Mouse (Mus musculus) adipose tissue, adult 10 weeks (tissue): ENCODE results near the gene Hyal1. TPM values are rescaled to one million over a fixed set of nuclear protein-coding genes. Genes with fewer than 3 reads are reported as not detected.

Experiments
- polyA plus RNA-seq: library from polyadenylated mRNA; stranded (reverse); fragments of 350-450 nt; fragmentation: Illumina TruSeq; extraction: RNeasy Lipid Tissue Mini Kit (QIAGEN cat#74804); gene quantifications from one replicate; pipeline ENCODE4 v1.2.3, GENCODE M21; 2014; ENCODE audit warnings: low read depth, low replicate concordance

The Hyal1 gene
- polyA plus RNA-seq = 26.2 TPM

DNA sequence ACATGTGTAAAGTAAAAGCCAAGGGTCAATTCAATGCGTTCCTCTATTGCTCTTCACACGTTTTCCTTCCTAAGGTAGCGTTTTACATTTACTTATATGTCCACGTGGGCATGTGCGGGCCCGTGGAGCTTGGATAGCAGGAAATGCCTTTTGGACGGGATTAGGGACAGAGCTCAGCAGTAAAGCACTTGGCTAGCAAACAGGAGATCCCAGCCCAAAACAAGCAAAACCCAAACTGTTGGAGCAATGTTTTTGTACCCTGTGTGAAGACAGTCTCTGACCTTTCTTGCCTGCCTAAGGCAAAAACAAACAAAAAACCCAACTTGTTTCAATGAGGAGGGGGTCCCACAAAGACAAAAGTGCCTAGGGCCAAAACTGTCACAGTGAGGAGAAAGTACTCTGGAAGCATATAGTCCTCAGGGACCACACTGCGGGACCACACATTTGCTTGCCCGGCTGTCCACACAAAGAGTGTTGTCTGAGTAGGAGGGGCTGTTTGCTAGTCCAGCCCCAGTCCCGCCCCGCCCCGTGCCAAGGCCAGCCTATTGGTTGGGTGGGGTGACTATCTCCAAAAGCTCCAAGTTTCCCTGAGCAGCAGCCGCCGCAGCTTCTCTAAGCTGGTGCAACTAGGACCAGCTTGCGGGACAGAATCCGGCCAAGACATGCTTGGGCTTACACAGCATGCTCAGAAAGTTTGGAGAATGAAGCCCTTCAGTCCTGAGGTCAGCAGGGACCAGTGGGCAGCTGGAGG lies at the start of gene Hyal1:
Gene Hyal1, plus strand, starts transcription at position 571 of the 751 bp plus-strand sequence.

DNA sequence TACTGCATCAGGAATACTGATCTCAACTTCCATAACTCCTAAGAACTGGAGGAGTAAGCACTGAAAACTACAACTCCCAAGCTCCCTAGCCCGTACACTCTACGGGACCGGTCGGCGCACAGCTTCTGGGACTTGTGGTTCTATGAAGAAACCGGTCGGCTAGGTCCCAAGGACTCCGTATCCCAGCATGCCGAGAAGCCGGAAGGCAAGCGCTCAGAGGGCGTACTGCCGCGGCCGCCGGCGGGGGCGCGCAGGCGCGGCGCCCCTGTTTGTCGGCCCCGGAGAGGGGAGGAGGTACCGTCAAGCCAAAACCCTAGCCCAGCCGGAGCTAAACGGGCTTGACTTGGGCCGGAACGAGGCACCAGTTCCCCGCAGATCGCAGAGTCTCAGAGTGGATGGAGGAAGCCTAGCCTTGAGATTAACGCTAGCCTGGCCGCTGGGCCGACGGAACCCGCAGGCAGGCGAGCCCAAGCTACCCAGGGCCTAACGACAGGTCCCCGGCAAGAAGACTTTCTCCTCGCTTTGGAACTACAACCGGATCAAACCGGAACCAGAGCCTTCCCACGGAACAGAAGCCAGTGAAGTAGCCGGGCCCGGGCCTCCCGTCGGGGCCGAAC lies 42.8 kb upstream of the Hyal1 start, which contains the start of gene Tmem115:
Gene Tmem115, plus strand, starts transcription at position 155 of the 617 bp plus-strand sequence.

DNA sequence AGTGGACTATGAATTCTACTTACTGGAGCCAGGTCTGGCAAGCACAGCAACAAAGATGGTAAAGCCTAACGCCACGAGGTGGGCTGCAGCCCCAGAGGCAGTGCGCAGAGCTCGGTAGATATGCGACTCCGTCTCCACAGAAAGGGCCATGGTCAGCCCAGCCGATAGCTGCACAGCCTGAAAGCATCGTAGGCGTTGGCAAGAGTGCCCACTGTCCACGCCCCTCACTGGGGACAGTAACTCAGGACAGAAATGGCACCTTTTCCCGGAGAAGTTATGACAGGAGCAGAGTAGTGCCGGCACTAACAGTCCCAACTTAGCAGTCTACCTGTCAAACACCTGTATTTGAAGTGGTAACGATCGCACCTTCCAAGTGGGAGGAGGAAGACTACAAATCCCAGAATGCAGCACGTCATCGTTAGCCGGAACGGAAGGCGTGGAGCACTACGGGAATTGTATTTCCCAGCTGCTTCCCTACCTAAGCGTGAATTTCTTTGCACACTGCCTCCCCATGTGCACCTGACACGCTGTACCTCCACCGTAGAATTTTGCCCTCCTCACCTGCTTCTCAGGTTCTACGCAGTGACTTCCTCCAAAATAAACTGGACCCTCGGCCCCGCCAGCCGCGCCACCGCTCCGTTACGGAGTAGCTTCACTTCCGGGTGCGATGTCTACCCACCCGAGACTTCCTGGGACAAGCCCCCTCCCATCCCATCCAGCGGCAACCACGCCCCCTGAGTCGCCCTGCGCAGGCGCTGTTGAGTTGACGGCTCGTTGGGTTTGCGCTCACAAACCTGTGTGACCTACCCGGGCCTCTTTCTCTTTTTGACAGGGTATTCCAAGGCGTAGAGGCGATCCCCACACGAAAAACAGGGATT lies 35.0 kb upstream of the Hyal1 start, which contains the start of the genes Cyb561d2 and Nprl2:
Gene Cyb561d2, minus strand, starts transcription at position 720 of the 878 bp plus-strand sequence.
Gene Nprl2, plus strand, starts transcription at position 753 of the 878 bp plus-strand sequence.

DNA sequence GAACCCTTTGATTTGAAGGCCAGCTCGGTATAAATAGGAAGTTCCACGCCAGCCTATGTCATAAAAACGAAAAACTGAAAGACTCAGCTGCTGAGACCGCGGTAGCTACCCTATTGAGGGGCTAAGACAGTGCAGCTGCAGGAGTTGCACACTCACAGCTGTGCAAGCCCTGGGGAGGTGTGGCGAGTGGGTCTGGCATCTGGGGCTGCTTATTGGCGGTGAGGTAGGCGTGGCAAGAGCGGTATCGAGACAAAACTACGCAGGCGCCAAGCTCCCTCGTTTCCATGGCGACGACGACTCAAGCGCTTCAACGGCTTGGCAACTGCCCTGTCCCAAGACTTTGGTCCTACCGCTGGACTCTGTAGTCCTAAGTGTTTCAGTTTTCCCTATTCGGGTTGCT lies 29.7 kb upstream of the Hyal1 start, which contains the start of gene Zmynd10:
Gene Zmynd10, plus strand, starts transcription at position 273 of the 400 bp plus-strand sequence.

DNA sequence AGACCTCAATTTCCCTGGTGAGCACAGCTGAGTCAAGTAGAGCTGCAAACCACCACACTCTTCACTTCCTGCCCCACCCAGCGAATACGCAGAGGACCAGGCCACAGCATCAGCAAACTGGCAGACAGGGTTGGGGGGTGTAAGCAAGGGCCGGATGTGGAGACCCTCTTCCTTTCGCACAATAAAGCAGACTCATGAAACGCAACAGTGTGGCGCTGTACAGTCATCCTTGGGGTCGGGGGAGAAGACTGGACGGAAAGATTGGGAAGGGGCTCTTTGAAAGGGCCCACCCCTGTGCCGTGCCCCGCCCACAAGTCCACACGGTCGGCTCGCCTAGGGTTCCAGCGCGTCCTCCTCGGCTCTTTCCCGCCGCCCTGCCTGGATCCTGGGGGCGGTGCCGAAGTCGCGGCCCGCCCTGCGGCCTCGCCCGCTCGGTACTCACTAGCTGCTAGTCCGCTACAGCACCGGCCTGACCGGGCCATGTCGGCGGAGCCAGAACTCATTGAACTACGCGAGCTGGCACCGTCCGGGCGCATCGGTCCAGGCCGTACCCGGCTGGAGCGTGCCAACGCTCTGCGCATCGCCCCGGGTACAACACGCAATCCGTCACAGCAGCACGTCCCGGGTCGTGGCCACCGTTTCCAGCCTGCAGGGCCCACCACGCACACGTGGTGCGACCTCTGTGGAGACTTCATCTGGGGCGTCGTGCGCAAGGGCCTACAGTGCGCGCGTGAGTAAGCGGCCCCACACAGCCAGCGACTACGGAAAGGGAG lies 25.4 kb upstream of the Hyal1 start, which contains the start of gene Rassf1:
Gene Rassf1, plus strand, starts transcription at position 439 of the 773 bp plus-strand sequence.

DNA sequence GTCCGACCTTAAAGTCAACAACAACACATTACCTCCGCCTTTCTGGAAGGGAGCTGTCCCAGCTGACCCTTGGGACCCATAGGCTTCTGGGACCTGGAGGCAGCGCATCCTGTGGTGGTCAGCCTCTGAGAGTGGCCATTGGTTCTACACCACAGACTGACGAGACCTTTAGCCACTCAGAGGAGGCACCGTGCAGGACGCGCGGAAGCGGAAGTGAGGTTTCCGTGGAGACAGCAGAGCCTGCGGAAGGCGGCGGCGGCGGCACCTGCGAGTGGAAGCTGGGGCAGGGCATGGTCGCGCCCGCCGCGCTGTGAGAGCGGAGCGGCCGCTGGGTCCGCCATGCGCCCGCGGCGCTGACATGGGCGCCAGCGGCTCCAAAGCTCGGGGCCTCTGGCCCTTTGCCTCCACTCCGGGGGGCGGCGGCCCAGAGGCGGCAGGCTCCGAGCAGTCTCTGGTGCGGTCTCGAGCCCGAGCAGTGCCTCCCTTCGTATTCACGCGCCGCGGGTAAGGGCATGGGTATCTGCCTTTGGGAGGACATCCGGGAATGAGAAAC lies 13.6 kb upstream of the Hyal1 start, which contains the start of gene Tusc2:
Gene Tusc2, plus strand, starts transcription at position 227 of the 553 bp plus-strand sequence.

DNA sequence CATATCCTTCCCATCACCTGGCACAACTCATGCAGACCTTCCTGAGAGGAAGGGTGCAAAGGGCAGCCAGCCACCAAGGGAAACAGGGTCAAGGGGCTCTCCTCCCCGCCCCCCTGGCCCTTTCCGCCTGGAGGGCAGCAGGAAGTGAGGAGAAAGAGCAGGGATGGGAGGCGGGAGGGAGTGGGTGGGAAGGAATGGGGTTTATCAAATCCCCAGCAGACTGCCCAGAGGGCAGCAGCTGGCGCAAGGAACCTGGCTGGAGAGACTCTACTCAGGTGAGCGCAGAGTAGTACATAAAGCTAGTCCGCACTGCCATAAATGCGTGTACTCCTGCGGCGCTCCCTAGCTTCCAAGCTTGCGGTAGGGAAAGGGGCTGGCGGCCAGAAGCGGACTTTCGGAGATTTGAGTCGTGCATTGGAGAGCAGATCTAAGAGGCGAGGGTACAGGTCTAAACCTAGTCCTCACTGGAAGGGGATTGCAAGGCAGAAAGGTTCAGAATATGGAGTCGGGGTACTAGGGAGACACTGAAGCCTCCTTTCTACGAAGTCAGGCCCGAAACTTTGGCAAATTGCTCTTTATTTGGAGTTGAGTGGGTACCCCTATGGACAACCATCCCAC lies 8.9 kb upstream of the Hyal1 start, which contains the start of gene Hyal2:
Gene Hyal2, plus strand, starts transcription at position 244 of the 618 bp plus-strand sequence.

DNA sequence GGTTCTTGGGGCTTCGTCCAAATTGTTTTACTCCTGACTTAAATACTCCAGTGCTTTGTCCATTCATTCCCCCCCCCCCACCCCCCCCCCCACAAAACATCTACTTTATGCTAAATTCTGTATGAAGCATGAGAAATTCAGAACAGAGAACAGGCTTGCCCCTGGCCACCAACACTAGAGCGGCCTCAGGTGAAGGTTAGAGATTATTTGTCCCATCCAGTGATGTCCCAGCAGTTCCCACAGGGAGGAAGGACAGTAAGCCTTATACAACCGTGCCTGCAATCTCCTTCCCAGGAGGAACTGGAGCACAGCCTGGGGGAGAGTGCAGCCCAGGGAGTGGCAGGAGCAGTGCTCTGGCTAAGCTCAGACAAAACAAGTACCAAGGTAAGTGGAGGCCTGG lies 1.9 kb downstream of the Hyal1 start, which contains the start of gene Naa80:
Gene Naa80, plus strand, starts transcription at position 301 of the 400 bp plus-strand sequence.

DNA sequence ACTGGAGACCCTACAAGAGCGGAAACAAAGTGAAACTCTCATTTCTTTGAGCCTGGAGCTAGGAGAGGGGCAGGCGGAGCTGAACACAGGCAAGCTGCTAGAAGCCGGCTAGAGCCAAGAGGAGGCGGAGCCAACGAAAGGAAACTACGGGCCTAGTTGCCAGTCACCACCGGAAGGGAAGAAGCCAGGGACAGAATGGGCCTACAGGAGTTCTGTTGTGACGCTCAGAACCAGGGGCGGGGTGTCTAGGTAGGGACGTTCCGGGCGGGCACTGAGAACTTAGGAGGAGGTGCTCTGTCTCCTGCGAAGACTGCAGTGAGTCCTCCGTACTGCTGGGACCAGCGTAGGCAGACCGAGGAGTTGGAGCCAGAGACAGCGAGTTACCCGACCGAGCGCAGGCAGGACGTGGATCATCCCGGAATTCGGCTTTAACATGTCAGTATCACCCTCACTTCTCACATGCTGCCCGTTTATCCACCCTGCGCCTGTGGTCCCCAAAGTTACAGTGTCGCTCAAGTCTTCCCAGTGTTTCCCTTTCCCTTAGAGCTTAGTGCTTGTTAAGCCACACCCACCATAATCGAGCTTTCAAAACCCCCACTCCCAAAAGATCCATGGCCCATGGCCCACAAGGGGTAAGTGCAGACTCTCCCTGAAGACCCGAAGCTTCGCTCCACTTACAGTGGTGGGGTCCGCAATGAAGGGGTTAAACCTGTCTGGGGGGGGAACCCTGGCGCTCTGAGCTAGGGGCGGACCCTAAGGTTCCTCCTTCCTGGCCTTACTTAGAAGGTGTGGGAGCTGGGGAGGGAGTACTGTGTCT lies 4.0 kb downstream of the Hyal1 start, which contains the start of gene Hyal3:
Gene Hyal3, plus strand, starts transcription at position 318 of the 817 bp plus-strand sequence.

DNA sequence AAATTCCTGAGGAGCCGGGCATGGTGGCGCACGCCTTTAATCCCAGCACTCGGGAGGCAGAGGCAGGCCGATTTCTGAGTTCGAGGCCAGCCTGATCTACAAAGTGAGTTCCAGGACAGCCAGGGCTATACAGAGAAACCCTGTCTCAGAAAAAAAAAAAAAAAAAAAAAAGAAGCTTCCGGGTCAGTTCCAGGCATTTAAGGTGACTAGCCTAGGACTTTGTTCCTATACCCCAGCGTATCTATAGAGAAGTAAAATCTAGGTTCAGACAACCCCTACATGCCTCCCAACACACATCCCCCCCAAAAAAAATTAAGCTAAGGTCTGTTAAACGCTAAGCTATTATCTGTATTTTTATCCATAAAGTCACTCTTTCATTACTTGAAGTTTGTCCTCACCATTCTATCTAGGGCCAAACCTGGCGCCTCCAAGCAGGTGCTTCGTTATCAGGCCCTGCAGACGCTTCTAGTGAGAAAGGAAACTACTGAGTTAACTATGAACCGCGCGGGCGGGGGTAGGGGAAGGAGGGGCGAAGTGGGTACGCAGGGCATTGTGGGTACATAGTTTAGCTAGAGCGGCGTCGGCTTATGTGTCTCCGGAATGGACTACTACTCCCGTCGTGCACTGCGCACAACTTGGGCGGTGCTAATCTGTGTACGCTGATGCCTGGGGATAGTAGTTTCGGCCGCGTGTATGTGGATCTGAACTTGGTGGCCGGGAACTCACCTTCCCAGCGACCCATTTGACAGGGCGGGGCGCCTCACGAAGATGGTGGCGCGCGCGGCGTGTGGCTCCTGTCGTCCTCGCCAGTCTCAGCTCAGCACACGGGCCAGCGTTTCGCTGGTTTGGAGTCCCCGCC lies 10.5 kb downstream of the Hyal1 start, which contains the start of gene Ifrd2:
Gene Ifrd2, plus strand, starts transcription at position 669 of the 859 bp plus-strand sequence.

DNA sequence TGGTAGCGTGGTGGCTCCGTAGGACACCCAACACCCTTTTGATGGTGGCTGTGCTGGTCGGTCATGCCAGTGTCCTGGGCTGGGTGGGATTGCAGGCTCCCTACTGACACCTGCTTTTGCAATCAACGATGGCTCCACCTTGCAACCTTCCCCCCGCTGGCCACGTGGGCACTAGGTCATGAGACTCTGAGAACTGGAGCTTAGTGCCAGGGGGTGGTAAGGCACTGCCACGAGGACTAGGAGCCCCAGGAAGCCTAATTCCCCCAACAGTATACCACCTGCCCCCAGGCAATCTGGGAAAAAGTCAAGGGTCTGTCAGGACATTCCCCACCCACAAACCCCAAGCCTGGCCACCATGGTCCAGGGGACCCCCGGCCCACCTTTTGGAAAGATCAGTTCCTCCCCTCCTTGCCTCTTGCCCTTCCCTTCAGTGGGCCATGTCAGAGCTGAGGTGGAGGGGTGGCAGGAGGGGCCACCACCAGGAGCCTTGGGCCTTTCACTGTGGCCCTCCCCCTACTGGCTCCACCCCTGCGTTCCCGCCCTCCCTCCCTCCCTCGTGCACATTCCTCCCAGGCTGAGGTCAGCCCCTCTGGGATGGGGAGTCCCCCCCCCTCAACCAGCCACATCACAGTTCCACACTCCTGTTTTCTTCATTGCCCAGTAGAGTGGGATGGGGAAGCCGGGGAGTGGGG lies 32.2 kb downstream of the Hyal1 start, which contains the start of gene Sema3b:
Gene Sema3b, minus strand, starts transcription at position 489 of the 692 bp plus-strand sequence.

Other genes with a start within 250 kb of the Hyal1 start
- 16.6 TPM for gene Hemk1, start 238.6 kb upstream of the Hyal1 start, polyA plus RNA-seq
- 0.22 TPM for gene 6430571L13Rik, start 236.3 kb upstream of the Hyal1 start, polyA plus RNA-seq
- 0.96 TPM for gene Cacna2d2, start 177.3 kb upstream of the Hyal1 start, polyA plus RNA-seq
- 29.4 TPM for gene Tmem115, start 43.0 kb upstream of the Hyal1 start, polyA plus RNA-seq
- gene Cyb561d2, start 34.7 kb upstream of the Hyal1 start, polyA plus RNA-seq = 22.5 TPM
- gene Nprl2, start 34.7 kb upstream of the Hyal1 start, polyA plus RNA-seq = 19.2 TPM
- 11.1 TPM for gene Zmynd10, start 29.6 kb upstream of the Hyal1 start, polyA plus RNA-seq
- 33.9 TPM for gene Rassf1, start 25.4 kb upstream of the Hyal1 start, polyA plus RNA-seq
- gene Tusc2, start 13.7 kb upstream of the Hyal1 start, polyA plus RNA-seq = 34.1 TPM
- 31.9 TPM for gene Hyal2, start 9.0 kb upstream of the Hyal1 start, polyA plus RNA-seq
- gene Naa80, start 2.0 kb downstream of the Hyal1 start, polyA plus RNA-seq = 37.0 TPM
- 1.7 TPM for gene Hyal3, start 3.9 kb downstream of the Hyal1 start, polyA plus RNA-seq
- 21.9 TPM for gene Ifrd2, start 10.7 kb downstream of the Hyal1 start, polyA plus RNA-seq
- gene Sema3b, start 32.3 kb downstream of the Hyal1 start, polyA plus RNA-seq = 36.0 TPM
- 290 TPM for gene Gnai2, start 58.4 kb downstream of the Hyal1 start, polyA plus RNA-seq
- gene Slc38a3, start 92.6 kb downstream of the Hyal1 start, polyA plus RNA-seq = 7.4 TPM
- not detected for gene Gnat1, start 102.8 kb downstream of the Hyal1 start, polyA plus RNA-seq
- 24.8 TPM for gene Sema3f, start 133.5 kb downstream of the Hyal1 start, polyA plus RNA-seq
- 101 TPM for gene Rbm5, start 194.1 kb downstream of the Hyal1 start, polyA plus RNA-seq